8 mouse cellular contexts compared by ENCODE assay signal in the genomic region with DNA sequence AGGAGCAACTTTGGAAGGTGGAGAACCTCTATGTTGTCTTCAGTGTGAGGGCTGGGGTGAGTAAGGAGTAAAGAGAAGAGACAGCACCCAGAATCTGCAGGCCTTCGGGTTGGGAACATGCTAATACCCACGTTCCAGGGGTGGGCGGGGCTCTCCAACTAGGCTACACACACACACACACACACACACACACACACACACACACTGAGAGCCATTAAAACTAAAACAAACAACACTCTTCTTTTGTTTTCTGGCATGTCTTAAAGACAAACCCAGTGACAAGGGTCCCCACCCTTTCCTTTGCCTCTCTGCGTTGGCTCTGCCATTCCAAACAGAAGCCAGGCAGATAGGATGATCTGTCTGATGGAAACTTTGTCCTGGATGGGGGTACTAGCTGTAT. TPM values are rescaled to one million over a fixed set of nuclear protein-coding genes. Genes with fewer than 3 reads are reported as not detected.
DNase-seq lines count a peak whose midpoint lies in the region; ATAC-seq and TF ChIP-seq lines count a peak whose summit lies in the region.
"Had no signal": no experiment of that assay in that cellular context is flagged by ENCODE, and none has a peak within 500 bp of the region (broad histone marks: within the 10 kb centered on the region; RNA-seq: fewer than 3 reads in every experiment).

No protein-coding gene starts in this region.

- no peaks in the 10 kb centered on the region for H3K36me3 ChIP-seq in forebrain, embryonic 11.5 days (ENCODE audit: control insufficient read depth, insufficient read depth, low read length)
- H3K36me3 ChIP-seq in heart, embryonic 13.5 days, result 0 out of 2 replicates have a peak, but pooled peaks cover 3% of the 10 kb centered on the region
- no peaks in the 10 kb centered on the region for H3K36me3 ChIP-seq in kidney, postnatal 0 days (ENCODE audit: insufficient read depth, low read length)
- H3K36me3 ChIP-seq in midbrain, embryonic 11.5 days (ENCODE audit: control insufficient read depth, insufficient read depth, low read length), result no peaks in the 10 kb centered on the region

- no peak for DNase-seq in forebrain, embryonic 11.5 days (ENCODE audit: low spot score)
- no peak for DNase-seq in kidney, postnatal 0 days (ENCODE audit: low spot score)
- DNase-seq in midbrain, embryonic 11.5 days (ENCODE audit: low spot score, missing footprints), result no peak
- no peak for DNase-seq in thymus, postnatal 36 days
- DNase-seq in left cerebral cortex, postnatal 36 days (ENCODE audit: low spot score in 2 of 2), result no peak
- no peak for DNase-seq in right cerebral cortex, postnatal 10 days (ENCODE audit: low spot score in 2 of 2)

- H3K4me1 ChIP-seq in forebrain, embryonic 11.5 days (replicated peaks; ENCODE audit: control insufficient read depth, insufficient read depth, low read length), result peaks cover 5% of the 10 kb centered on the region
- H3K4me1 ChIP-seq in heart, embryonic 13.5 days, result peaks cover 72% of the 10 kb centered on the region
- 0 out of 2 replicates have a peak, but pooled peaks cover 13% of the 10 kb centered on the region for H3K4me1 ChIP-seq in kidney, postnatal 0 days (replicated peaks; ENCODE audit: insufficient read depth, low read length)
- H3K4me1 ChIP-seq in midbrain, embryonic 11.5 days (ENCODE audit: control insufficient read depth, insufficient read depth, low read length), result peaks cover 35% of the 10 kb centered on the region

- no peak for ATAC-seq in forebrain, embryonic 11.5 days (replicated peaks; ENCODE audit: low FRiP score)
- no peak for ATAC-seq in heart, embryonic 13.5 days (ENCODE audit: extremely low read depth, insufficient number of reproducible peaks, low FRiP score, low TSS enrichment)
- no peak for ATAC-seq in kidney, postnatal 0 days (replicated peaks; ENCODE audit: low FRiP score, low read depth)
- no peak for ATAC-seq in midbrain, embryonic 11.5 days (ENCODE audit: low FRiP score)

- intact Hi-C loops in left cerebral cortex, postnatal 36 days (cut with DNase I), result loop anchor here (5.0 kb wide), 1 partner anchor 85 kb away; no protein-coding TSS in a partner anchor

- WGBS in forebrain, embryonic 11.5 days, result 79% methylated on average over 4 of the region's 4 CpGs
- WGBS in heart, embryonic 13.5 days, result 51% methylated on average over 4 of the region's 4 CpGs
- 53% methylated on average over 4 of the region's 4 CpGs for WGBS in kidney, postnatal 0 days
- 60% methylated on average over 4 of the region's 4 CpGs for WGBS in midbrain, embryonic 11.5 days

- no peaks in the 10 kb centered on the region for H3K9me3 ChIP-seq in forebrain, embryonic 11.5 days (ENCODE audit: control insufficient read depth, low read length)
- H3K9me3 ChIP-seq in heart, embryonic 13.5 days, result no peaks in the 10 kb centered on the region
- H3K9me3 ChIP-seq in kidney, postnatal 0 days (replicated peaks; ENCODE audit: low read length), result no peaks in the 10 kb centered on the region
- H3K9me3 ChIP-seq in midbrain, embryonic 11.5 days (ENCODE audit: control insufficient read depth, low read length), result no peaks in the 10 kb centered on the region

- peak overlapping the region; percentile 71; the same call in 1 of the 2 replicates for H3K4me3 ChIP-seq in forebrain, embryonic 11.5 days (ENCODE audit: low read depth, low read length)
- H3K4me3 ChIP-seq in heart, embryonic 13.5 days, result peak overlapping the region; percentile 81
- peak overlapping the region; percentile 69 for H3K4me3 ChIP-seq in kidney, postnatal 0 days (replicated peaks; ENCODE audit: low read depth, low read length)
- peak overlapping the region; percentile 76 for H3K4me3 ChIP-seq in midbrain, embryonic 11.5 days (ENCODE audit: low read depth, low read length)

- H3K27ac ChIP-seq in forebrain, embryonic 11.5 days (ENCODE audit: low read depth, low read length), result no peak overlapping the region
- peak overlapping the region; percentile 90 for H3K27ac ChIP-seq in heart, embryonic 13.5 days (replicated peaks)
- H3K27ac ChIP-seq in kidney, postnatal 0 days, result no peak overlapping the region
- no peak overlapping the region for H3K27ac ChIP-seq in midbrain, embryonic 11.5 days (ENCODE audit: low read depth, low read length)

- no peak for TF ChIP-seq CTCF in kidney, postnatal 0 days (IDR thresholded peaks at IDR 0.05; ENCODE audit: low read depth)

- peak overlapping the region; percentile 97 for H3K4me2 ChIP-seq in forebrain, embryonic 11.5 days (ENCODE audit: low read depth, low read length, severe bottlenecking)
- H3K4me2 ChIP-seq in heart, embryonic 13.5 days, result peak overlapping the region; percentile 95
- H3K4me2 ChIP-seq in kidney, postnatal 0 days (ENCODE audit: low read length), result peak overlapping the region; percentile 97
- H3K4me2 ChIP-seq in midbrain, embryonic 11.5 days, result peak overlapping the region; percentile 98

- H3K27me3 ChIP-seq in forebrain, embryonic 11.5 days (ENCODE audit: control insufficient read depth, insufficient read depth, low read length), result no peaks in the 10 kb centered on the region
- no peaks in the 10 kb centered on the region for H3K27me3 ChIP-seq in heart, embryonic 13.5 days (replicated peaks)
- no peaks in the 10 kb centered on the region for H3K27me3 ChIP-seq in kidney, postnatal 0 days (ENCODE audit: insufficient read depth, low read length)
- H3K27me3 ChIP-seq in midbrain, embryonic 11.5 days (ENCODE audit: control insufficient read depth, insufficient read depth, low read length), result no peaks in the 10 kb centered on the region

- H3K9ac ChIP-seq in forebrain, embryonic 11.5 days (ENCODE audit: low read length), result no peak overlapping the region
- peak overlapping the region; percentile 91 for H3K9ac ChIP-seq in heart, embryonic 13.5 days
- no peak overlapping the region for H3K9ac ChIP-seq in kidney, postnatal 0 days (ENCODE audit: low read depth, low read length)
- H3K9ac ChIP-seq in midbrain, embryonic 11.5 days (ENCODE audit: low read length), result peak overlapping the region; percentile 86

RNA-seq across cellular contexts. Expression of a gene that starts 2.0 kb away (rescaled TPM):
- polyA plus RNA-seq in forebrain, embryonic 11.5 days (2014; fragmentation: Nextera tagmentation; extraction: Ambion mirVana), result 54.1 and 56.4 TPM in 2 replicates
- 41.7 and 43.2 TPM in 2 replicates for polyA plus RNA-seq in heart, embryonic 13.5 days (2015; fragmentation: Nextera tagmentation; extraction: Ambion mirVana)
- polyA plus RNA-seq in kidney, postnatal 0 days (2015; fragmentation: Nextera tagmentation; extraction: Ambion mirVana), result 26.4 and 29.2 TPM in 2 replicates
- 47.9 and 48.7 TPM in 2 replicates for polyA plus RNA-seq in midbrain, embryonic 11.5 days (2014; fragmentation: Nextera tagmentation; extraction: Ambion mirVana)
- total RNA-seq in left cerebral cortex, postnatal 36 days (2021), result 1 to 10 TPM; 2.1 TPM
- total RNA-seq: hematopoietic stem cell, adult 5-6 weeks had no signal

Comparison
In these comparisons a context has a peak if more than half of its experiments do, and no peak if none do; other contexts are left out.
1. H3K9ac ChIP-seq: peak in heart, embryonic 13.5 days (single experiment) and midbrain, embryonic 11.5 days (single experiment); none in forebrain, embryonic 11.5 days (single experiment) and kidney, postnatal 0 days (single experiment).
2. Peak in every context shown above with its lines, with median percentiles within 50 percentile points of each other: H3K4me2 ChIP-seq and H3K4me3 ChIP-seq.